Mouse (Mus musculus): Measurements from ENCODE around the gene Nol12. TPM values are rescaled to one million over a fixed set of nuclear protein-coding genes. Genes with fewer than 3 reads are reported as not detected.

Gene Nol12
- polyA plus RNA-seq, 1 experiment: 16.3 TPM

DNA sequence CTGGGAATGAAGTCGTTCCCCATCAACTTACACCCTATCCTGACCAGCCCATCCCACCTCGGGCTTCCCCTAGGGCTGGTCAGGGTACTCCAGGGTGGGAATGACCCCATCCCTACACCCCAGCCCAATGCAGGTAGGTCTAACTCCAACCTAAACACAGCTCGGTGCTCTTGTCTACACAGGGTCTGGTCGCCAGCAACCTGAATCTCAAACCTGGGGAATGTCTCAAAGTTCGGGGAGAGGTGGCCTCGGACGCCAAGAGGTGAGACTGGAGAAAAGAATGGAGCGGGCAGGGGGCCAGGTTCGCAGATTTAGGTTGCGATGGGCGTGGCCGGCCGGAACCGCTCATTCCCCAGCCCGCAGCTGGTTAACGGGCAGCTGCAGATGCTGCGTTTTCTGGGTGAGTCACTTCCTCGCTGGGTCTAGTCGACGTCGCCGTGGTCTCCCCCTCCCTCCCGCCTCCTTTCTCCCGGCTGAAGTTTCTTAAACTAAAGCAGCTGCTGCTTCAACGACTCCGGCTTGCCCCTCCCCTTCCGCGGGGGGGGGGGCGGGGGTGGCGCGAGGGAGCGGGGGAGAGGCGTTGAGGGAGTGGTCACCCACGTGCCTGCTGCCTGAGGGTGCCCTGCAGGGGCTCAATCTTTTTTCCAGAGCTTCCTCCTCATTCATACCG, 6.8 kb upstream of the Nol12 start:
- TF ChIP-seq FLI1 (IDR thresholded peaks at IDR 0.05; ENCODE audit: low read length) (no peak), GATA1 (IDR thresholded peaks at IDR 0.05; ENCODE audit: borderline replicate concordance, low read length) (no peak)
- H3K4me1 ChIP-seq: peaks cover 86% of the 10 kb centered on the region

DNA sequence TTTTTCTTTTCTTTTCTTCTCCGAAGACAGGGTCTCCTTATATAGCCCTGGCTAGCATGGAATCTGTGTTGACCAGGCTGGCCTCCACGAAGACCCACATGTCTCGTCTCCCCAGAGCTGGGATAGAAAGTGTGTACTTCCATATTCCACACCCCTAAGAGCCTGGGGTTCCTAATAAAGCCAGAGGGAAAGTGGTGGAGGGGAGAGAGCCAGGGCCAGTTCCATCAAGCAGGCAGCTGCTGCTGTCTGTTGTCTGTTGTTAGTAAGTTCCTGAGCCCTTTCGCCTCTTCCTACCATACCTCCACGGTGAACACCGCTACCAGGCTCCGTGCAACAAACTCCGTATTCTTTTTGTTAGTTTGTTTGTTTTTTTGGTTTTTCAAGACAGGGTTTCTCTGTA, 6.2 kb upstream of the Nol12 start:
- Histone ChIP-seq H3K36me3 (replicated peaks; ENCODE audit: low read length) (peaks cover 12% of the 10 kb centered on the region), H3K27me3 (replicated peaks) (peaks cover 14% of the 10 kb centered on the region), H3K9me3 (no peaks in the 10 kb centered on the region), H3K4me3 (replicated peaks) (peak overlapping the region; percentile 89), H3K4me1 (peaks cover 85% of the 10 kb centered on the region)
- TF ChIP-seq GATA1 (IDR thresholded peaks at IDR 0.05; ENCODE audit: borderline replicate concordance, low read length) (no peak), FLI1 (IDR thresholded peaks at IDR 0.05; ENCODE audit: low read length) (no peak)

More for the DNA sequence above, 6.8 kb upstream of the Nol12 start:
- Histone ChIP-seq H3K27me3 (replicated peaks) (peaks cover 14% of the 10 kb centered on the region), H3K4me3 (replicated peaks) (peak overlapping the region; percentile 89), H3K36me3 (replicated peaks; ENCODE audit: low read length) (peaks cover 12% of the 10 kb centered on the region), H3K9me3 (no peaks in the 10 kb centered on the region)

DNA sequence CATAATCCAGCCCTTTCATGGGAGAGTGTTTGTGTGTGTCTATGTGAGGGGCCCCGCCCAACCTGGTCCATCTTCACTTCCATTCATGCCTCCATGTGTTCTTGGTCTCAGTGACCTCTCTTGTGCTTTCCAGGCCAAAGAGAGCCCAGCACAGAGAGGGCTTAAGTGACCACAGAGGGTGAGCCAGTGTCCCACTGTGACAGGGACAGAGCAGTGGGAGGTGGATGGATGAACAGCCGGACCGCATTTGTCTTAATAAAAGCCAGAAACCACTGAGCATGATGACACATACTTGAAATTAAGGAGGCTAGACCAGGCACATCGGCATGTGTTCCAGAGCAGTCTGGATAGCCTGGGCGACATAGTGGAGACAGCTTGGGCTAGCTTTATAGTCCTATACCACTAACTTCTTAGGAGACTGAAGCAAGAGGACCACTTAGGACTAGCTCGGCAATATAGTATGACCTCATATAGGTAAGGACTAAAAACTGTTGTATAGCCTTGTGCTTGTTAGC, 4.5 kb upstream of the Nol12 start:
- H3K36me3 ChIP-seq (replicated peaks; ENCODE audit: low read length): peaks cover 12% of the 10 kb centered on the region
- H3K4me3 ChIP-seq (replicated peaks): no peak overlapping the region
- peaks cover 76% of the 10 kb centered on the region for H3K4me1 ChIP-seq
- peaks cover 14% of the 10 kb centered on the region for H3K27me3 ChIP-seq (replicated peaks)
- no peaks in the 10 kb centered on the region for H3K9me3 ChIP-seq
- TF ChIP-seq FLI1 (IDR thresholded peaks at IDR 0.05; ENCODE audit: low read length): no peak
- no peak for TF ChIP-seq GATA1 (IDR thresholded peaks at IDR 0.05; ENCODE audit: borderline replicate concordance, low read length)

DNA sequence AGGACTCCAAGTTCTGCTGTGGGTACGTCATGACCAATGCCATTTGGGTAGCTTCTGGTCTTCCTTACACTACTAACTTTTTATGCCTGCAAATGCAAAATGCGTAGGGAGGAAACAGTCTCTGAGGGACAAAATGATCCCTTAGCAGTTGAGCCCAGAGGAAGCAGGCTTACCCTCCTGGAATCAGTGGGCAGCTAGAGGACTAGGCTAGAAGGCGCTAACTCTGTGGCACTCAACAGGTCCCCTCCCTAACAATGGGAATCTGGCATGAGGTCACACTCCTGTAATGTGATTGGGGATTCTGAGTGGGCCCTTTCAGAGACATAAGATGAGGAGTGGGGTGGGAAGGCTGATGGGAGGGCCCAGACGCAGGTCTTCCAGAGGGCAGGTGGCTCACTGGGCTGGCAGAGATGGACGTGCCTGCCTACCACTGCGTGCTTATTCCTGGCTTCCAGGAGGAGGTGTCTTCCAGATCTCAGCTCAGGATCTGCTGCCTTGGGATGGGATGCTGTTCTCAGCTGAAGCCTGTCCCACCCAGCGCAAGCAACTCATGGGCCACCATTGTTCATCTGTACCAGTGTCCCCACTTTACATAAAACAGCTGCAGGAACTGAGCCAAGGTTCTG, 3.8 kb upstream of the Nol12 start:
- peaks cover 76% of the 10 kb centered on the region for H3K4me1 ChIP-seq
- peaks cover 13% of the 10 kb centered on the region for H3K27me3 ChIP-seq (replicated peaks)
- no peak overlapping the region for H3K4me3 ChIP-seq (replicated peaks)
- H3K9me3 ChIP-seq: no peaks in the 10 kb centered on the region
- H3K36me3 ChIP-seq (replicated peaks; ENCODE audit: low read length): peaks cover 12% of the 10 kb centered on the region
- TF ChIP-seq GATA1 (IDR thresholded peaks at IDR 0.05; ENCODE audit: borderline replicate concordance, low read length) (no peak), FLI1 (IDR thresholded peaks at IDR 0.05; ENCODE audit: low read length) (no peak)

DNA sequence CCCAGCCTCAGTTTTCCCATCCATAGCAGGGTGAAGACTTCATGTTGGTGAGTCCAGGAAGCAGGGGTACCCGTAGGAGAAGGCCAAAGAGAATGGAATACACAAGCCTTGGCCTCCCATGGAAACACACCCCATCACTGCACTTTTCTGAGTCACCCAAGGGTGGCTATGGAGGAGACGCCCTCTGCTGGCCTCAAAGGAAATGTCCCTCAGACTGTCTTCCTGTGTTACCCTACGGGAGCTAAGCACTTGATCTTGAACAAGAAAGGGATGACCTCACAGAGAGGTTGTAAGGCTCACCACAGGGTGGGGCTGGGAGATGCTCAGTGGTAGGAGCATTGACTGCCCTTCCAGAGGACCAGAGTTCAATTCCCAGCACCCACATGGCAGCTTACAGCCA, 3.2 kb upstream of the Nol12 start:
- TF ChIP-seq GATA1 (IDR thresholded peaks at IDR 0.05; ENCODE audit: borderline replicate concordance, low read length) (no peak), FLI1 (IDR thresholded peaks at IDR 0.05; ENCODE audit: low read length) (no peak)
- Histone ChIP-seq H3K27me3 (replicated peaks) (peaks cover 11% of the 10 kb centered on the region), H3K9me3 (no peaks in the 10 kb centered on the region), H3K4me1 (peaks cover 76% of the 10 kb centered on the region), H3K36me3 (replicated peaks; ENCODE audit: low read length) (peaks cover 17% of the 10 kb centered on the region), H3K4me3 (replicated peaks) (no peak overlapping the region)

DNA sequence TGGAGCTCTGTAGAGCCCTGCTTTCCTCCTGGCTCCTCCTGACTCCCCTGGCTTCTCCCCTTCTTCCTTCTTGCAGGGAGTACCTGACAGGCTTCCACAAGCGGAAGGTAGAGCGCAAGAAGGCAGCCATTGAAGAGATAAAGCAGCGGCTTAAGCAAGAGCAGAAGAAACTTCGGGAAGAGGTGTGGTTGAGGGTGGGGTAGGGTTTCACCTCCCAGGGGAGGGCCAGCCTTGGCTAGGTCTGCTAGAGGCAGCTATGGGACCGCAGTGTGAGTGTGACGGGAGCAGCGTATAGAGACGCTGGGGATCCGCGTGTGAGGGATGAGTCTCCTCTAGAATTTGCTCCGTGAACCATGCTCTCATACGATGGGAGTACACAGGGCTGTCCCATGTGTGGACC, 1.7 kb downstream of the Nol12 start:
- H3K4me1 ChIP-seq: peaks cover 61% of the 10 kb centered on the region
- H3K9me3 ChIP-seq: no peaks in the 10 kb centered on the region
- H3K36me3 ChIP-seq (replicated peaks; ENCODE audit: low read length): peaks cover 53% of the 10 kb centered on the region
- TF ChIP-seq GATA1 (IDR thresholded peaks at IDR 0.05; ENCODE audit: borderline replicate concordance, low read length) (no peak), FLI1 (IDR thresholded peaks at IDR 0.05; ENCODE audit: low read length) (no peak)
- no peaks in the 10 kb centered on the region for H3K27me3 ChIP-seq (replicated peaks)
- peak overlapping the region; percentile 14 for H3K4me3 ChIP-seq (replicated peaks)

DNA sequence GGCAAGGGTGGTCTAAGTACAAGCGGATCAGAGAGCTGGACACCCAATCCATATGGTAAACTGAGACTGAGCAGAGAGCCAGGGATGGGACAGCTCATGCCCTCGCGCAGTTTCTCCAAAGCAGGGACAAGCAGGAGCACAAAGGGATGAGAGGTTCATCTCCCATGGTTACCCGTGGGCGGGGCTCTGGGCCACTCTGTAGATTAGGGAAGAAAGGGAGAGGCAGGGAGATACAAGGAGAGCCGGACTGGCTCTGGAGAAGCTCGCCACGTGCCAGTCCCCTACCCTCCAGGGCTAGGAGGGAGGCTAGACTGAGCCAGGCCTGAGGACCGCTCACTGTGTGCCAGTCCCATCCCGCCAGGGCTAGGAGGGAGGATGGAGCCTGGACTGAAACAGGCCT, 2.6 kb downstream of the Nol12 start:
- Histone ChIP-seq H3K36me3 (replicated peaks; ENCODE audit: low read length) (peaks cover 60% of the 10 kb centered on the region), H3K4me3 (replicated peaks) (no peak overlapping the region), H3K27me3 (replicated peaks) (no peaks in the 10 kb centered on the region), H3K9me3 (no peaks in the 10 kb centered on the region), H3K4me1 (peaks cover 57% of the 10 kb centered on the region)
- TF ChIP-seq GATA1 (IDR thresholded peaks at IDR 0.05; ENCODE audit: borderline replicate concordance, low read length): no peak
- TF ChIP-seq FLI1 (IDR thresholded peaks at IDR 0.05; ENCODE audit: low read length): no peak

DNA sequence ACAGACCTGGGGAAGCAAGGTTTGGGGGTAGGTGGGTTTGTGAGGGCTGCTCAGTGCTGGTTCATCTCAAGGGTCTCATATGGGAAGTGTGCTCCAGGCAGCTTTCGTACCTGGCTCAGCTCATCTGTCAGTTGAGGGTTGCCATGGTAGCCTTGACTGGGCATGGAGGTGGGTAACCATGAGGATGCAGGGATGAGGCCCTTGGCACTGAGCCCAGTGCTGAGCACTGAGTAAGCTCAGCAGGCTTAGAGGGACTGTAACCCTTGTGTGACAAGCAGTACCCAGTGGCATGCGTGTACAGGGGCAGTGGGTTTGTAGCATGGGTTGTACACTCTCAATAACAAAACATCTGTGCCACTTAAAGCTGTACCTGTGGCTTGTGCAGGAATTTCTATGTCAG, 3.2 kb downstream of the Nol12 start:
- Histone ChIP-seq H3K9me3 (no peaks in the 10 kb centered on the region), H3K27me3 (replicated peaks) (no peaks in the 10 kb centered on the region), H3K36me3 (replicated peaks; ENCODE audit: low read length) (peaks cover 60% of the 10 kb centered on the region), H3K4me1 (peaks cover 58% of the 10 kb centered on the region), H3K4me3 (replicated peaks) (peak overlapping the region; percentile 5)
- TF ChIP-seq FLI1 (IDR thresholded peaks at IDR 0.05; ENCODE audit: low read length) (no peak), GATA1 (IDR thresholded peaks at IDR 0.05; ENCODE audit: borderline replicate concordance, low read length) (no peak)

DNA sequence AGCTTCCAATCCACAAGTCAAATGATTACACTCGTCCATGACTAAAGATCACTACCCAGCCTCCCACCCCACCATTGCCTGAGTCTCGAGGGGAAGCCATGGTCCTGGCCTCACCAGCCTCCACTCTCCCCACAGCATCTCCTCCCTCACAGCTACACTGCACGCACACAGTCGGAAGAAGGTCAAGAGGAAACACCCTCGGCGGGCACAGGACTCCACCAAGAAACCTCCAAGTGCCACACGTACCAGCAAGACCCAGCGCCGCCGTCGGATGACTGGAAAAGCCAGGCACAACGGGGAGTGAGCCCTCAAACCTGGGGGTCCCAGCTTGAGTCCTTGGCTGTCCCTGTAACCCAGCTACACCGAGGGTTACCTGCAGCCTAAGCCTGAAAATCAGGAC, 5.6 kb downstream of the Nol12 start:
- H3K36me3 ChIP-seq (replicated peaks; ENCODE audit: low read length): peaks cover 60% of the 10 kb centered on the region

DNA sequence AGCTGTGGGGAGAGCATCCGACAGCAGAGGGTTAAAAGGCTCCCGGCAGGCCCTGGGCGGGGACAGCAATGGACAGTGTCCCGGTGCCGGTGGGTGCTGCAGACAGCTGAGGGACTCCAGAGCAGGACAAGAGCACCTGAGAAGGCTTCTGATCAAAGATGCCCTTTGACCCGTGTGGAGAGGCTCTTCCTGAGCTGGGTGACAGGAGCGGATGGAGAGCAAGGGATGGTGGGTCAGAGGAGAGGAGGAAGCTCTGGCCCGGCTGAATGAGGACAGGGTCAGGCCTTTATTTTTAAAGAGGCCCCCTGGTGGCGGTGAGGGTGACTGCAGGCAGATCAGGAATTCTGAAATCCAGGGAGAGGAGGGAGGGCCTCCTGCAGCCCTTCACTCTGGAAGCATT, 7.9 kb downstream of the Nol12 start:
- H3K4me1 ChIP-seq: peaks cover 44% of the 10 kb centered on the region
- no peak for TF ChIP-seq GATA1 (IDR thresholded peaks at IDR 0.05; ENCODE audit: borderline replicate concordance, low read length)
- no peak for TF ChIP-seq FLI1 (IDR thresholded peaks at IDR 0.05; ENCODE audit: low read length)
- H3K36me3 ChIP-seq (replicated peaks; ENCODE audit: low read length): peaks cover 45% of the 10 kb centered on the region
- peaks cover 11% of the 10 kb centered on the region for H3K27me3 ChIP-seq (replicated peaks)
- no peaks in the 10 kb centered on the region for H3K9me3 ChIP-seq
- H3K4me3 ChIP-seq (replicated peaks): no peak overlapping the region

More for the DNA sequence above, 5.6 kb downstream of the Nol12 start:
- Histone ChIP-seq H3K9me3 (no peaks in the 10 kb centered on the region), H3K4me1 (peaks cover 49% of the 10 kb centered on the region), H3K4me3 (replicated peaks) (no peak overlapping the region), H3K27me3 (replicated peaks) (no peaks in the 10 kb centered on the region)
- TF ChIP-seq FLI1 (IDR thresholded peaks at IDR 0.05; ENCODE audit: low read length) (no peak), GATA1 (IDR thresholded peaks at IDR 0.05; ENCODE audit: borderline replicate concordance, low read length) (no peak)
